Mouse (Mus musculus): ENCODE data around the gene Tmem119.
"Not testable (repeated sequence)": the region's sequence is repeated elsewhere in the genome, so short reads cannot be mapped to it uniquely, and the experiment has no call there.

Gene Tmem119

DNA sequence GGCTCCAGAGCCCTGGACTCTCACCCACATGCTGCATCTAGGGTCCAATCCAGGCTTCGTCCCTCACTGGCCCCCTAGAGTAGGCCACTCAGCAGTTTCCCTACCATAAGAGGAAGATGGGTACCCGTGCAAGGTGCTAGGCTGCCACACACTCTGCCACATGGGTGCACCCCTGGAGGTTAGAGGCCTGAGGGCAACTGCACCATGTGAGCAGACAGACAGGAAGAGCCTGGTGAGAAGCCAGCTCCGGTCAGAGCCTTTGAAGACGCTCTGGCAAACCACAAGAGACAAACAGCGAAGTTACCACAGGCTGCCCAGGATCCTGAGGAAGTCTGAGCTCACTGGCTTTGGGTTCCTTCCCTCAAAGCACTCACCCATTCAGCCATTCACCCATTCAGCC is 13.3 kb downstream of the Tmem119 start:
- DNase-seq: no peak

DNA sequence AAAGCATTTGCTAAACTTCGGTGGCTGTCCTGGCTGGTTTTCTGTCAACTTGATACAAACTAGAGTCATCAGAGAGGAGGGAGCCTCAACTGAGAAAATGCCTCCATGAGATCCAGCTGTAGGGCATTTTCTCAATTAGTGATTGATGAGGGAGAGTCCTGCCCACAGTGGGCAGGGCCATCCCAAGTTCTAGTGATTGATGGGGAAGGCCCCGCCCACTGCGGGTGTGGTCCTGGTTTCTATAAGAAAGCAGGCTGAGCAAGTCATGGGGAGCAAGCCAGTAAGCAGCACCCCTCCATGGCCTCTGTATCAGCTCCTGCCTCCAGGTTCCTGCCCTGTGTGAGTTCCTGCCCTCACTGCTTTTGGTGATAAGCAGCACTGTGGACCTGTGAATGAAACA is 16.2 kb downstream of the Tmem119 start:
- DNase-seq: not testable (repeated sequence)

GRCm38 (mm10) chr5:113783581-113784001 is 16.7 kb downstream of the Tmem119 start:
- peak; percentile 32 for DNase-seq

GRCm38 (mm10) chr5:113782624-113783023 is 17.7 kb downstream of the Tmem119 start:
- DNase-seq: no peak

DNA sequence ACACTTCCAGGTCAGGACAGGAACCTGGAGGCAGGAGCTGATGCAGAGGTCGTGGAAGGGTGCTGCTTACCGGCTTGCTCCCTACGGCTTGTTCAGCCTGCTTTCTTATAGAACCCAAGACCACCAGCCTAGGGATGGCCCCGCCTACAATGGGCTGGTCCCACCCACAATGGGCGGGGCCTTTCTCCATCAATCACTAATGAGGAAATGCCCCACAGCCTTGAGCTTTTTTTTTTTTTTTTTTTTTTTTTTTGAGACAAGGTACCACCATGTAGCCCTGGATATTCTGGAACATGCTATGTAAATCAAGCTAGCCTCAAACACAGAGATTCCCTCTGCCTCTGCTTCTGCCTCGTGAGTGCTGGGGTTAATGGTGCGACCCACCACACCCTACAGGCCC is 18.4 kb downstream of the Tmem119 start:
- DNase-seq: no peak

GRCm38 (mm10) chr5:113781254-113781653 is 19.1 kb downstream of the Tmem119 start:
- no peak for DNase-seq

DNA sequence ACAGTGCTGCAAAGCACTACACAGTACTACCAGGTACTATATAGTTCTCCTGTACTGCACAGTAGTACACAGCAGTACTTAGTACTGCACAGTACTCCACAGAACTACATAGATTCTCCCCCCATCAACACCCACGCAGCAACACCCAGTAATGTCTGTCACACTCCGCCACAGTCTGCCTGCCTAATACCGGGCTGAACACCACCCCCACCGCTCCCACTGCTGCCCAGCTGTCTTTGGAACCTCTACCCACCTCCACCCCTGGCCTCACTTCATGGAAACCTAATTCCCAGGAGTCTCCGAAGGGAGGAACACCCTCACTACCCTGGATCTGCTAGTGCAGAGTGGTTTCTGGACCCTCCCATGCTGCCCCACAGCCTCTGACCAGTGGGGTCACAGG is 19.6 kb downstream of the Tmem119 start:
- no peak for DNase-seq

DNA sequence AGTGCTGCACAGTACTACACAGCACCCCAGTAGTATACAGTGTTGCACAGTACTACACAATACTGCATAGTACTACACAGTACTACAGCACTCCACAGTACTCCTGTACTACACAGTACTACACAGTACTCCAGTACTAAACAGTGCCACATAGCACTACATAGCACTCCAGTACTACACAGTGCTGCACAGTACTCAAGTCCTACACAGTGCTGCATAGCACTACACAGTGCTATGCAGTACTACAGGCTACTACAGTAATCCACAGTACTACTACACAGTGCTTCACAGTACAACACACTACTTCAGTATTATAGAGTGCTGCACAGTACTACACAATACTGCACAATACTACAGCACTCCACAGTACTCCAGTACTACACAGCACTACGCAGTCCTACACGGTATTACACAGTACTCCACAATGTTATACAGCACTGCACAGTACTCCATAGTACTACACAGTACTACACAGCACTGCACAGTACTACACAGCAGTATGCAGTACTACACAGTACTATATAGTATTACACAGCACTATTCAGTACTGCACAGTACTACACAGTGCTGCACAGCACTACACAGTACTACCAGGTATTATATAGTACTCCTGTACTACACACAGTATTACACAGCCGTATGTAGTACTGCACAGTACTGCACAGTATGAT is 20.1 kb downstream of the Tmem119 start:
- DNase-seq: no peak

DNA sequence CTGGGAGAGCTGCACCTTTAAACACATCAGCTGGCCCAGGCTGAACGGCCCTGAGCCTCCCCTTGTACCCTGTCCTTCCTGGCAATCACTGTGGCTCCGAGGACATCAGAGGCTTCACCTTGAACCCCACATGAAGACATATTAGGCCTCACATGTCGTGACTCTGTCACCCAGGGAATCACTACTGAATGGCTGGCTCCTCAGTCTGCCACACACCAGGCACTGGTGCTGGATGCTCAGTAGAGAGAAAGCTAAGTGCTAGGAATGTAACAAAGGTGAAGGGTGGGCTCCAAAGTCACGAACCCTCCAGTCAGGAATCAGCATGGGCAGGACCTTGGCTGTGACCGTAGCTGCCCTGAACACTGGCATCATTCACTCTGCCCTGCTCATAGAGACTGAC is 20.7 kb downstream of the Tmem119 start:
- DNase-seq: no peak

DNA sequence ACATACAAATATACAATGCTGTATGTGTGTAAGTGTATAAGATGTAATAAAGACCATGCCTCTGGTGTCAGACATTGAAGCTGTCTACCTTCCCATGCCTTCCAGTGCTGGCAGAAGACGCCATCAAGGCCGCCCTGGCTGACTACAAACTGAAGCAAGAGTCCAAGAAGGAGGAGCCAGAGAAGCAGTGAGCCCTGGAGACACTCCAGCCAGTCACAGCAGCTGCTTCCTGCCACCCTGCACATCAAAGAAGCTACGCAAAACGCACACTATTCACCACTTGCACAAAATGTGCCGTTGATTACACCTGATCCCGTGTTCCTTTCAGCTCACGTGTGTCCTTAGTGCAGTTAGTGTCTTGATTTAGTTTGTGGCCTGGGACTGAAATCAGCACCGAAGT is 22.6 kb downstream of the Tmem119 start:
- DNase-seq: peak; percentile 41

GRCm38 (mm10) chr5:113776896-113777226 is 23.5 kb downstream of the Tmem119 start:
- no peak for DNase-seq

GRCm38 (mm10) chr5:113776128-113776895 is 24.0 kb downstream of the Tmem119 start:
- peak; percentile 43 for DNase-seq

DNA sequence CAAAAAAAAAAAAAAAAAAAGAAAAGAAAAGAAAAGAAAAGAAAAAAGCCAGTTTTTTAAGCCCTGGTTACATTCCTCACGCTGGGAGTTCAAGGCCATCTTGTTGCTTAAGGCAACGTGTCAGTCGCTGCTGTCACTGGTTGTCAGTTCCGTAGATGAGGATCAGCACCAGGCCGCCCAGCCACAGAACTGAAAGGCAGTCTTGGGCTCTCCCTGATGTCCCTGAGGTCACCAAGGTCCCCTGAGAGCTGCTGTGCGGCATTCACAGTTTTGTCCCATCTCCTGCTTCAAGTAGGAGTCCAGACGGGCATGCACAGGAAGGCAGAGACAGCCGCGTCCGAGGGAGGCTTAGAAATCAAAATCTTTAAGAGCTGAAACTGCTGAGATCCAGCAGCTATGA is 24.7 kb downstream of the Tmem119 start:
- DNase-seq: no peak

DNA sequence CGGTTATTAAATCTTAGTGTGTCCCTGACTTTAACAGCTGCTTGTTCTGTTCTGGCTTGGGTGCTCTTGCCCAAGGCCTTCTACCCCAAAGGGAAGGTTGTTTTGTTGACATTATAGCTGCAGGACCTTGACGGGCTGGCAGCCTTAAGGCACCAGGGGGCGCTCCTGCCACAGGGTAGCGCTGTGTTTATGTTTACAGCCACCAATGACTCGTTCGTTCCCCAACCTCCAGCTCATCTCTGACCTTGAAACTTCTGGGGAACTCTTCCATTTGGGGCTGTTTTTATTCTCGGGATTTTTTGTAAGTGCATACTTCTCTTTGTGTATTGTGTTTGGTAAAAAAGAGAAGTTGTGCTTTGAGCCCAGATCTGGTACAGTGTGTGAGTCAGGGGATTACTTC is 26.7 kb downstream of the Tmem119 start:
- peak; percentile 92 for DNase-seq

- DNase-seq: no peak
Measured at GRCm38 (mm10) chr5:113772905-113773519, 27.3 kb downstream of the Tmem119 start.

DNA sequence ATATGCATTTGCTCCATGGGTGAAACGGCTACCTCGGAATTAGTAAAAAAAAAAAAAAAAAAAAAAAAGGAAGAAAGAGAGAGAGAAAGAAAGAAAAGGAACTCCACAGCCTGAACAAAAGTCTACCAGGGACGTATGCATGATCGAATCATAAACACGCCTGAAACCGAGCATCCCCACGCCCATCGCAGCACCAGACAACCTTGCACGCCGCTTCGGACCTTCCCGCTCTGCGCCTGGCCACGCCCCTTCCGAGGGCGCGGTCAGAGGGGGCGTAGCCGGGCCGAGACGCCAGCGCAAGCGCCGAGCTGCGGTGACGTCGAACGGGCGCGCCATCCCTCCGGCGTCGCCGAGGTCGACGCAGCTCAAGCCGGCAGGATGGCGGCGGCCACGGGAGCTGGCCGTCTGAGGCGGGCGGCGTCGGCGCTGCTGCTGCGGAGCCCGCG is 27.8 kb downstream of the Tmem119 start, which contains the start of the genes Sart3 and Iscu:
Gene Sart3, minus strand, starts transcription at position 61 of the 446 bp plus-strand sequence.
Gene Iscu, plus strand, starts transcription at position 299 of the 446 bp plus-strand sequence.
- DNase-seq: peak; percentile 95

- DNase-seq: peak; percentile 92
Measured at GRCm38 (mm10) chr5:113771213-113772162, 28.8 kb downstream of the Tmem119 start.

GRCm38 (mm10) chr5:113768806-113769205 is 31.5 kb downstream of the Tmem119 start:
- no peak for DNase-seq

DNA sequence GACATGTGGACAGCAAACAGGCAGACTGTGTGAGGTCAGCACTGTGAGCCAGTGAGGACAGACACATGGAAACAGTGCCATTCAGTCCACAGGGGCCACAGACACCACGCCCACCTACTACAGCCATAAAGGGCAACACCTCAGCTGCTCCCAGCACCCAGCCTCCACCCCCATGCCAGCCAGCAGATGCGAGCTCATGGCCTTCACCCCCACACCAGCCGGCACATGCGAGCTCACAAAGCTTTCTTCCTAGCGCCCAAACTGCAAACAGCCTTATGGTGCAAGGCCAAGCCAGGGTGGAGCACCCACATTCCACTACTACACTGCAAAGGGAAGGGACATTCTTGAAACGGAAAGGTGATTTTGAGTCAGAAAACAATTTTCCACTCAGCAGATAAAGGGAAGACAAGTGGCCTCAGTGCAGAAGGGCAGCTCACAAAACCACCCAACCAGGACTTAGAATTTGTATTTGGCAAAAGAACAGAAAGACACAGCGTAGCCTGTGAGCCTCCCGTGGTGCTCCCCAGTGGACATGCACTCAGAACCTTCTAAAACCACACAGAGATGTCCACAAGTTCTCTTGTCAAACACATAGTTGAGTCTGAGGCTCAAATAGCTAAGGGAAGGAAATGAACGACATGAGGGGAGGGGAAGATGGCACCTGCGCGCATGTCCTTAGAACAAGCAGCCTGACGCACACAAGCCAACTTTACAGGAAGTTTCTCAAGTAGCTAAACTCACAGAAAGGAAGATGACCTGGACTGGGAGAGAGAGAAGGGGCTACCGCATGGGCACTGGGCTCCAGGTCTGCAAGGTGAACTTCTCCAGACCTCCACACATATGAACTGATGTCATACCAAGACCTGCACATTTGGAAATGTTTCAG is 34.4 kb downstream of the Tmem119 start:
- DNase-seq: no peak

DNA sequence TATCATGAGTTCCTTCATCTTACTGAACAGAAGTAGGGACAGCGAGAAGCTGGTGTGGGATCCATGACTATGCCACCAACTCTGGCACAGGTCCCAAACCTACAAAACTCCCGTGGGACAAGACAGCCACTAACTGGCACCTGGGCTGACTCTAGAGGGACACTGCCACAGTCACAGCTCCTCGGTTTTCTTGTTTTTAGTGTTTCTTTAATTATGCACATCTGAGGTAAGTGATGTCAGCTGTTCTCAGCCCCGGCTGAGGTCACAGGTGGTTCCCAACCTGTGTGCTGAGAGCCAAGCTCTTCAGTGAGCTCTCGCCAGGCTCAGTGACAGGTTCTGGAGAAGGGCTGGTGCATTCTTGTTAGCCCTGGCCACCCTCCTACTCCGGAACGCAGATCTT is 35.9 kb downstream of the Tmem119 start:
- no peak for DNase-seq

- no peak for DNase-seq
Measured at GRCm38 (mm10) chr5:113761585-113761984, 38.7 kb downstream of the Tmem119 start.
